Comparison of ENCODE assay signal across 26 mouse cellular contexts in genomic region chr1:30908797-30909196, GRCm38 (mm10). TPM values are rescaled to one million over a fixed set of nuclear protein-coding genes. Genes with fewer than 3 reads are reported as not detected.
A peak's percentile ranks its signal among the peaks of the same experiment; 100 is the strongest.
DNase-seq lines count a peak whose midpoint lies in the region; ATAC-seq and TF ChIP-seq lines count a peak whose summit lies in the region.
"Had no signal": no experiment of that assay in that cellular context is flagged by ENCODE, and none has a peak within 500 bp of the region (broad histone marks: within the 10 kb centered on the region; RNA-seq: fewer than 3 reads in every experiment).

No protein-coding gene starts in this region.

- no peaks in the 10 kb centered on the region for H3K4me1 ChIP-seq in heart, embryonic 12.5 days (replicated peaks)
- H3K4me1 ChIP-seq in ES-Bruce4 (ENCODE audit: control insufficient read depth, insufficient read depth, low read length) = no peaks in the 10 kb centered on the region
- H3K4me1 ChIP-seq: forebrain, embryonic 10.5 days; heart, embryonic 13.5 days had no signal

- no peak overlapping the region for H3K27ac ChIP-seq in heart, embryonic 12.5 days (ENCODE audit: poor library complexity, severe bottlenecking)
- peak overlapping the region; percentile 59; the same call in 1 of the 2 replicates for H3K27ac ChIP-seq in ES-Bruce4 (ENCODE audit: insufficient read depth, low read length)
- H3K27ac ChIP-seq: forebrain, embryonic 10.5 days; gastrocnemius, adult 2 months; heart, embryonic 13.5 days; hindbrain, embryonic 14.5 days; hindbrain, postnatal 0 days had no signal

- H3K9me3 ChIP-seq in heart, embryonic 12.5 days (replicated peaks) = no peaks in the 10 kb centered on the region
- no peaks in the 10 kb centered on the region for H3K9me3 ChIP-seq in ES-Bruce4 (replicated peaks; ENCODE audit: control insufficient read depth, insufficient read depth, low read length, poor library complexity, severe bottlenecking)
- H3K9me3 ChIP-seq: forebrain, embryonic 10.5 days; heart, embryonic 13.5 days had no signal

- H3K27me3 ChIP-seq in heart, embryonic 12.5 days (replicated peaks) = no peaks in the 10 kb centered on the region
- H3K27me3 ChIP-seq in ES-Bruce4 (ENCODE audit: control insufficient read depth, insufficient read depth, low read length, poor library complexity, severe bottlenecking) = no peaks in the 10 kb centered on the region
- H3K27me3 ChIP-seq: heart, embryonic 13.5 days had no signal

- 40% methylated on average over 4 of the region's 4 CpGs for whole genome bisulfite sequencing in heart, embryonic 12.5 days

- no peak for TF ChIP-seq EP300 in ES-Bruce4 (IDR thresholded peaks at IDR 0.05; ENCODE audit: insufficient read depth, low read depth, low read length)

- TF ChIP-seq POLR2A in ES-Bruce4 (IDR thresholded peaks at IDR 0.05; ENCODE audit: insufficient read depth, low read length) = no peak

- no peak for ATAC-seq in heart, embryonic 12.5 days (ENCODE audit: insufficient number of reproducible peaks, low FRiP score)
- ATAC-seq: forebrain, embryonic 14.5 days; forebrain, postnatal 0 days; hindbrain, postnatal 0 days; inflammation-experienced regulatory T-cells, adult 6 months; intestine, embryonic 16.5 days had no signal

- DNase-seq in heart, adult 11 months = peak; percentile 59
- DNase-seq in Muller cell, postnatal 12 days (ENCODE audit: inconsistent ontology term) = peak; percentile 22
- peak; percentile 76 for DNase-seq in ZHBTc4 (ENCODE audit: low read depth, low spot score)
- DNase-seq in adrenal gland, postnatal 4 days (ENCODE audit: low spot score in 2 of 2) = no peak
- DNase-seq in right cerebral cortex, adult 2 months (ENCODE audit: low spot score in 2 of 2) = no peak
- no peak for DNase-seq in kidney, adult 11 months
- DNase-seq: adrenal gland, adult 2 months; adrenal gland, postnatal 14 days; cerebellum, adult 11-12 months; cerebellum, adult 8-10 months; cerebellum, postnatal 10 days; forebrain, postnatal 0 days; gastrocnemius, adult 2 months; gastrocnemius, postnatal 14 days; heart, adult 18-20 months; heart, postnatal 14 days; heart, postnatal 4 days had no signal

- no peak overlapping the region for H3K4me2 ChIP-seq in heart, embryonic 12.5 days
- H3K4me2 ChIP-seq: heart, embryonic 13.5 days; hindbrain, embryonic 14.5 days had no signal

- TF ChIP-seq CTCF in ES-Bruce4 (IDR thresholded peaks at IDR 0.05; ENCODE audit: low read depth, low read length) = no peak

- H3K9ac ChIP-seq in heart, embryonic 12.5 days = no peak overlapping the region
- no peak overlapping the region for H3K9ac ChIP-seq in ES-Bruce4 (ENCODE audit: low read depth, poor library complexity, severe bottlenecking)
- H3K9ac ChIP-seq: forebrain, postnatal 0 days; heart, embryonic 13.5 days; hindbrain, embryonic 14.5 days had no signal

- H3K36me3 ChIP-seq in heart, embryonic 12.5 days = no peaks in the 10 kb centered on the region
- H3K36me3 ChIP-seq in ES-Bruce4 (ENCODE audit: control insufficient read depth, insufficient read depth, low read length, poor library complexity, severe bottlenecking) = no peaks in the 10 kb centered on the region
- H3K36me3 ChIP-seq: forebrain, embryonic 10.5 days; heart, embryonic 13.5 days had no signal

- no peak overlapping the region for H3K4me3 ChIP-seq in heart, embryonic 12.5 days
- no peak overlapping the region for H3K4me3 ChIP-seq in ES-Bruce4 (ENCODE audit: low read depth, low read length)
- H3K4me3 ChIP-seq: forebrain, embryonic 10.5 days; gastrocnemius, adult 2 months; heart, embryonic 13.5 days had no signal

RNA-seq across cellular contexts. Expression of gene Phf3, which starts 35.1 kb away (rescaled TPM):
- 38.2 and 38.6 TPM in 2 replicates for polyA plus RNA-seq in heart, embryonic 12.5 days (2016; fragmentation: Nextera tagmentation; extraction: Ambion mirVana)
- 197 and 203 TPM in 2 replicates for polyA plus RNA-seq in ES-Bruce4 (2011; ENCODE audit: insufficient read depth, insufficient read length, low read depth, missing spikeins)
- total RNA-seq in adrenal gland, postnatal 4 days (2021) = 10 to 100 TPM; 96.7 to 99.0 TPM

Comparison
In these comparisons a context has a peak if more than half of its experiments do, and no peak if none do; other contexts are left out.
1. DNase-seq: peak in heart, adult 11 months (single experiment), Muller cell, postnatal 12 days (single experiment) and ZHBTc4 (single experiment); none in adrenal gland, postnatal 4 days (0 of 2), right cerebral cortex, adult 2 months (0 of 2) and kidney, adult 11 months (single experiment).